Mouse (Mus musculus) megakaryocyte, embryonic 14.5 days (primary cell): ENCODE measurements around the gene Khdc4. TPM values are rescaled to one million over a fixed set of nuclear protein-coding genes. Genes with fewer than 3 reads are reported as not detected.
A peak's percentile ranks its signal among the peaks of the same experiment; 100 is the strongest.
"Not testable (repeated sequence)": the region's sequence is repeated elsewhere in the genome, so short reads cannot be mapped to it uniquely, and the experiment has no call there.

Experiments used
- H3K27me3 ChIP-seq: replicated peaks from 2 replicates; pipeline ENCODE3; 2012; ENCODE audit warnings: inconsistent platforms
- H3K36me3 ChIP-seq: replicated peaks from 2 replicates; pipeline ENCODE3; 2012; ENCODE audit warnings: low read length, inconsistent platforms, mixed read lengths
- H3K4me1 ChIP-seq: 2 replicates; pipeline ENCODE4 v1.6.1; 2012; ENCODE audit warnings: inconsistent platforms
- H3K4me3 ChIP-seq: replicated peaks from 2 replicates; pipeline ENCODE3; 2012; ENCODE audit warnings: moderate library complexity, mild to moderate bottlenecking, inconsistent platforms
- H3K9me3 ChIP-seq: 2 replicates; pipeline ENCODE4 v1.6.1; 2012; ENCODE audit warnings: inconsistent platforms
- FLI1 ChIP-seq: IDR thresholded peaks from 2 replicates; pipeline ENCODE4 v1.6.1; 2012; ENCODE audit warnings: low read length, inconsistent platforms, mixed read lengths
- GATA1 ChIP-seq: IDR thresholded peaks from 3 replicates; pipeline ENCODE4 v1.6.1; 2012; ENCODE audit warnings: mixed read lengths, low read length, inconsistent platforms, borderline replicate concordance
- polyA plus RNA-seq: library from polyadenylated mRNA; stranded (reverse); fragments of >175 nt; gene quantifications from 2 replicates; pipeline ENCODE4 v1.2.3, GENCODE M21; 2012; ENCODE audit warnings: low replicate concordance; ENCODE audit not compliant: insufficient read depth

Gene Khdc4
- polyA plus RNA-seq, 1 experiment, result 5.5 TPM

GRCm38 (mm10) chr3:88686734-88687611 lies 1.4 kb downstream of the Khdc4 start:
- peaks cover 48% of the 10 kb centered on the region for H3K36me3 ChIP-seq
- no peak for TF ChIP-seq FLI1
- no peak for TF ChIP-seq GATA1

GRCm38 (mm10) chr3:88689079-88689478 lies 3.5 kb downstream of the Khdc4 start:
- Histone ChIP-seq H3K36me3 (peaks cover 68% of the 10 kb centered on the region), H3K4me1 (peaks cover 28% of the 10 kb centered on the region), H3K9me3 (no peaks in the 10 kb centered on the region), H3K27me3 (no peaks in the 10 kb centered on the region), H3K4me3 (no peak overlapping the region)
- TF ChIP-seq GATA1 (no peak), FLI1 (no peak)

More at GRCm38 (mm10) chr3:88686734-88687611, 1.4 kb downstream of the Khdc4 start:
- H3K4me1 ChIP-seq, result peaks cover 25% of the 10 kb centered on the region
- no peaks in the 10 kb centered on the region for H3K27me3 ChIP-seq
- no peaks in the 10 kb centered on the region for H3K9me3 ChIP-seq
- peak overlapping the region; percentile 98 for H3K4me3 ChIP-seq

GRCm38 (mm10) chr3:88695545-88695944 lies 9.9 kb downstream of the Khdc4 start:
- TF ChIP-seq GATA1, result no peak
- TF ChIP-seq FLI1, result no peak
- peaks cover 8% of the 10 kb centered on the region; the same call in 1 of the 2 replicates for H3K4me1 ChIP-seq
- H3K9me3 ChIP-seq, result no peaks in the 10 kb centered on the region
- no peak overlapping the region for H3K4me3 ChIP-seq
- H3K27me3 ChIP-seq, result no peaks in the 10 kb centered on the region
- peaks cover 97% of the 10 kb centered on the region for H3K36me3 ChIP-seq

- no peak for TF ChIP-seq GATA1
- H3K4me3 ChIP-seq, result no peak overlapping the region
- H3K36me3 ChIP-seq, result peaks cover 98% of the 10 kb centered on the region
- H3K9me3 ChIP-seq, result no peaks in the 10 kb centered on the region
- peaks cover 3% of the 10 kb centered on the region; the same call in 1 of the 2 replicates for H3K4me1 ChIP-seq
- H3K27me3 ChIP-seq, result no peaks in the 10 kb centered on the region
Observed at GRCm38 (mm10) chr3:88698051-88698450, 12.4 kb downstream of the Khdc4 start.

GRCm38 (mm10) chr3:88698834-88699233 lies 13.2 kb downstream of the Khdc4 start:
- no peaks in the 10 kb centered on the region for H3K9me3 ChIP-seq
- TF ChIP-seq FLI1, result no peak
- TF ChIP-seq GATA1, result no peak
- no peak overlapping the region for H3K4me3 ChIP-seq

GRCm38 (mm10) chr3:88700247-88700646 lies 14.6 kb downstream of the Khdc4 start:
- no peaks in the 10 kb centered on the region for H3K9me3 ChIP-seq
- peaks cover 98% of the 10 kb centered on the region for H3K36me3 ChIP-seq
- TF ChIP-seq GATA1 (no peak), FLI1 (no peak)
- no peaks in the 10 kb centered on the region for H3K27me3 ChIP-seq
- H3K4me1 ChIP-seq, result no peaks in the 10 kb centered on the region
- H3K4me3 ChIP-seq, result no peak overlapping the region

More at GRCm38 (mm10) chr3:88698834-88699233, 13.2 kb downstream of the Khdc4 start:
- Histone ChIP-seq H3K36me3 (peaks cover 98% of the 10 kb centered on the region), H3K4me1 (no peaks in the 10 kb centered on the region; the same call in 1 of the 2 replicates), H3K27me3 (no peaks in the 10 kb centered on the region)

- no peaks in the 10 kb centered on the region for H3K27me3 ChIP-seq
- peaks cover 98% of the 10 kb centered on the region for H3K36me3 ChIP-seq
- H3K4me1 ChIP-seq, result no peaks in the 10 kb centered on the region
- H3K9me3 ChIP-seq, result no peaks in the 10 kb centered on the region
- H3K4me3 ChIP-seq, result no peak overlapping the region
- TF ChIP-seq FLI1, result no peak
- TF ChIP-seq GATA1, result no peak
Observed at GRCm38 (mm10) chr3:88701222-88701621, 15.6 kb downstream of the Khdc4 start.

GRCm38 (mm10) chr3:88713709-88714108 lies 28.1 kb downstream of the Khdc4 start:
- Histone ChIP-seq H3K4me1 (peaks cover 36% of the 10 kb centered on the region), H3K4me3 (no peak overlapping the region), H3K36me3 (peaks cover 73% of the 10 kb centered on the region), H3K27me3 (no peaks in the 10 kb centered on the region), H3K9me3 (no peaks in the 10 kb centered on the region)
- no peak for TF ChIP-seq GATA1

GRCm38 (mm10) chr3:88714725-88715124 lies 29.1 kb downstream of the Khdc4 start:
- no peak for TF ChIP-seq FLI1
- TF ChIP-seq GATA1, result no peak
- Histone ChIP-seq H3K9me3 (no peaks in the 10 kb centered on the region), H3K36me3 (peaks cover 73% of the 10 kb centered on the region), H3K4me3 (no peak overlapping the region), H3K4me1 (peaks cover 46% of the 10 kb centered on the region), H3K27me3 (no peaks in the 10 kb centered on the region)

GRCm38 (mm10) chr3:88715716-88716115 lies 30.1 kb downstream of the Khdc4 start:
- H3K4me3 ChIP-seq, H3K27me3 ChIP-seq, H3K9me3 ChIP-seq: not testable (repeated sequence)
- Histone ChIP-seq H3K4me1 (peaks cover 56% of the 10 kb centered on the region), H3K36me3 (peaks cover 73% of the 10 kb centered on the region)
